Mouse (Mus musculus): ENCODE results near the gene Anks1b. TPM values are rescaled to one million over a fixed set of nuclear protein-coding genes. Genes with fewer than 3 reads are reported as not detected.

Gene Anks1b
- polyA plus RNA-seq, 1 experiment, result 0.19 TPM

DNA sequence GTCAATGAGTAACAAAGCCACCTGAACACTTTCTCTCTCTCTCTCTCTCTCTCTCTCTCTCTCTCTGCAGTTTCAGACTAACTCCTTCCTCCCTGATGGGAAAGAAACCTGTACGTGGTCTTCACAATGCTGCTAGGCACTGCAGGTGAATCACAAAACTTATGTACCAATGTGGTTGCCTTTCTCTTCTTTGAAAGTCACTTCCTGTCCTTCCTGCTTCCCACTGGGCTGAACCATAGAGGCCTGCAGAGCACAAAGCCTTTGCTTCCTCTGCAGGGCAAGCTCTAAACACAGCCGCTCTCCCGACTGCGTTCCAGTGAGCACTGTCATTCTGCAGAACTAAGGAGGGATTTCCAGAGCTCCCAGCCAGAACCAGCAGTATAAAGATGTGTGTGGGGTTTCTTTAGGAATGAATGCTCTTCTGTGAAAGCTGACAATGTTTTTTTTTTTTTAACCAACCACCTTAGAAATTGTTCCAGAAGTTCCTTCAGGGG, 931.3 kb downstream of the Anks1b start:
- Histone ChIP-seq H3K27me3 (ENCODE audit: control insufficient read depth, insufficient read depth, low read length) (no peaks in the 10 kb centered on the region), H3K4me1 (ENCODE audit: control insufficient read depth, insufficient read depth, insufficient read length) (no peaks in the 10 kb centered on the region), H3K36me3 (ENCODE audit: control insufficient read depth, insufficient read depth, low read length) (no peaks in the 10 kb centered on the region), H3K27ac (ENCODE audit: insufficient read depth, low read length) (no peak overlapping the region), H3K4me3 (ENCODE audit: extremely low read depth, insufficient read depth, insufficient read length) (no peak overlapping the region)
- WGBS, result 15% methylated on average over 4 of the region's 4 CpGs
- DNase-seq (ENCODE audit: low read depth in 1 of 2, low spot score in 2 of 2), result no peak
- TF ChIP-seq POLR2A (IDR thresholded peaks at IDR 0.05; ENCODE audit: low read depth, low read length) (no peak), CTCF (IDR thresholded peaks at IDR 0.05; ENCODE audit: extremely low read depth, insufficient read depth, insufficient read length, insufficient replicate concordance) (no peak)

- no peak for DNase-seq (ENCODE audit: low read depth in 1 of 2, low spot score in 2 of 2)
- H3K27ac ChIP-seq (ENCODE audit: insufficient read depth, low read length), result no peak overlapping the region
- H3K4me1 ChIP-seq (ENCODE audit: control insufficient read depth, insufficient read depth, insufficient read length), result no peaks in the 10 kb centered on the region
- no peak overlapping the region for H3K4me3 ChIP-seq (ENCODE audit: extremely low read depth, insufficient read depth, insufficient read length)
- WGBS, result 83% methylated on average over 8 of the region's 8 CpGs
- no peaks in the 10 kb centered on the region for H3K36me3 ChIP-seq (ENCODE audit: control insufficient read depth, insufficient read depth, low read length)
- no peaks in the 10 kb centered on the region for H3K27me3 ChIP-seq (ENCODE audit: control insufficient read depth, insufficient read depth, low read length)
- TF ChIP-seq POLR2A (IDR thresholded peaks at IDR 0.05; ENCODE audit: low read depth, low read length) (no peak), CTCF (IDR thresholded peaks at IDR 0.05; ENCODE audit: extremely low read depth, insufficient read depth, insufficient read length, insufficient replicate concordance) (no peak)
These were observed 935.5 kb downstream of the Anks1b start for GRCm38 (mm10) chr10:90808616-90809310.

DNA sequence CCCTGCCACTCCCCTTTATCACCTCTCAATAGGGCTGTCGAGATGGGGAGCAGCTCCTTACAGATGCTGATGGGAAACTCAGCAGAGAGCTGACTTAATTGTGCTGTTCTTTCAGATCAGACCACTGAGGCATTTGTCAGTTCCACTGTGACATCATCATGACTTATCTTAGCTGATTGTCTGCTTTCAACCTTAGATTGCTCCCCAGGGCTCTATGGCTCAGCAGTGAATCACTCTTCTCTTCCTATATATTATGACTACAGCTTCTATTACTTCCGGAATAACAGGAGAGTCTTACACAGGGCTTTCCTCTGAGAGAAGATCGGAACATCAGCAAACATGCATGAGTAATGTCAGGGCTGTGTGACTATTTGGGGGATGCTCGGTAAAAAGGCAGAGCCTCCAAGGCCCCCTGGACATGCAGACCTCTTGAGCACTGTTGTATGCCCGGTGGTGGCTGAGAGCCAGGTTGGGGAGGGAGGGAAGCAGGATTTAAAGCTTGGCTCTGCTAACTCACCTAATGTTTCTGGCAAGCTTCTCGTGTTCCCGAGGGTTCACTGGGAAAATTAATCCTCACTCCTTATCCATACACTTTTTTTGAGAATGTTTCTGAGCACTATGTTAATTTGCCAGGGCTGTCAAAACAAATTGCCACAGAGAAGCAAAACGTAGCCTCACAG, 936.7 kb downstream of the Anks1b start:
- no peak overlapping the region for H3K27ac ChIP-seq (ENCODE audit: insufficient read depth, low read length)
- 39% methylated on average over 8 of the region's 8 CpGs for WGBS
- H3K27me3 ChIP-seq (ENCODE audit: control insufficient read depth, insufficient read depth, low read length), result no peaks in the 10 kb centered on the region
- no peaks in the 10 kb centered on the region for H3K36me3 ChIP-seq (ENCODE audit: control insufficient read depth, insufficient read depth, low read length)
- H3K4me1 ChIP-seq (ENCODE audit: control insufficient read depth, insufficient read depth, insufficient read length), result no peaks in the 10 kb centered on the region
- DNase-seq (ENCODE audit: low read depth in 1 of 2, low spot score in 2 of 2), result no peak
- TF ChIP-seq CTCF (IDR thresholded peaks at IDR 0.05; ENCODE audit: extremely low read depth, insufficient read depth, insufficient read length, insufficient replicate concordance) (no peak), POLR2A (IDR thresholded peaks at IDR 0.05; ENCODE audit: low read depth, low read length) (no peak)
- no peak overlapping the region for H3K4me3 ChIP-seq (ENCODE audit: extremely low read depth, insufficient read depth, insufficient read length)

- 91% methylated on average over 4 of the region's 4 CpGs for WGBS
- no peaks in the 10 kb centered on the region for H3K27me3 ChIP-seq (ENCODE audit: control insufficient read depth, insufficient read depth, low read length)
- no peaks in the 10 kb centered on the region for H3K36me3 ChIP-seq (ENCODE audit: control insufficient read depth, insufficient read depth, low read length)
- H3K4me3 ChIP-seq (ENCODE audit: extremely low read depth, insufficient read depth, insufficient read length), result no peak overlapping the region
- DNase-seq (ENCODE audit: low read depth in 1 of 2, low spot score in 2 of 2), result no peak
- TF ChIP-seq CTCF (IDR thresholded peaks at IDR 0.05; ENCODE audit: extremely low read depth, insufficient read depth, insufficient read length, insufficient replicate concordance), result no peak
- no peak for TF ChIP-seq POLR2A (IDR thresholded peaks at IDR 0.05; ENCODE audit: low read depth, low read length)
- no peak overlapping the region for H3K27ac ChIP-seq (ENCODE audit: insufficient read depth, low read length)
- no peaks in the 10 kb centered on the region for H3K4me1 ChIP-seq (ENCODE audit: control insufficient read depth, insufficient read depth, insufficient read length)
These were observed 938.1 kb downstream of the Anks1b start for GRCm38 (mm10) chr10:90811446-90811845.

DNA sequence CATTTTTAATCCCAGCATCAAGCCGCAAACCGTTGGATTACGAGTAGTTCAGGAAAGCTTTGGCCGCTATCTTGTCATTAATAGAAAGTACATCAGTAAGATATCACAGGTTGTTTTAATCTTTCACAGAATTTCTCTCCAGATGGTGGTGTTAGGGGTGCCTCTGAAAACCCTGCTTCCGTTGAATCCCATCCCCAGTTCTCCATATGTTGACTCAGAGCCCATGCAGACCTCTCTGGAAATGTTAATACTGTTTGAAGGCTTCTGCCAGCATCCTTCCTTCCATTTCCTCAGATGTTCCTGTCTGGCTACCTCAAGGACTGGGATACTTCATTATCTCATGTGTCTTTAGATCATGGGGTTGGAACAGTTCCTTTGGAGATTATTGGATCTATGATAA, 940.0 kb downstream of the Anks1b start:
- no peak for DNase-seq (ENCODE audit: low read depth in 1 of 2, low spot score in 2 of 2)
- H3K27me3 ChIP-seq (ENCODE audit: control insufficient read depth, insufficient read depth, low read length), result no peaks in the 10 kb centered on the region
- 93% methylated on average over 5 of the region's 5 CpGs for WGBS
- H3K4me3 ChIP-seq (ENCODE audit: extremely low read depth, insufficient read depth, insufficient read length), result no peak overlapping the region
- TF ChIP-seq POLR2A (IDR thresholded peaks at IDR 0.05; ENCODE audit: low read depth, low read length) (no peak), CTCF (IDR thresholded peaks at IDR 0.05; ENCODE audit: extremely low read depth, insufficient read depth, insufficient read length, insufficient replicate concordance) (no peak)
- H3K27ac ChIP-seq (ENCODE audit: insufficient read depth, low read length), result no peak overlapping the region
- no peaks in the 10 kb centered on the region for H3K36me3 ChIP-seq (ENCODE audit: control insufficient read depth, insufficient read depth, low read length)
- no peaks in the 10 kb centered on the region for H3K4me1 ChIP-seq (ENCODE audit: control insufficient read depth, insufficient read depth, insufficient read length)

GRCm38 (mm10) chr10:90814412-90814811, 941.1 kb downstream of the Anks1b start:
- Histone ChIP-seq H3K4me1 (ENCODE audit: control insufficient read depth, insufficient read depth, insufficient read length) (no peaks in the 10 kb centered on the region), H3K4me3 (ENCODE audit: extremely low read depth, insufficient read depth, insufficient read length) (no peak overlapping the region), H3K36me3 (ENCODE audit: control insufficient read depth, insufficient read depth, low read length) (no peaks in the 10 kb centered on the region), H3K27ac (ENCODE audit: insufficient read depth, low read length) (no peak overlapping the region), H3K27me3 (ENCODE audit: control insufficient read depth, insufficient read depth, low read length) (no peaks in the 10 kb centered on the region)
- TF ChIP-seq POLR2A (IDR thresholded peaks at IDR 0.05; ENCODE audit: low read depth, low read length), result no peak
- no peak for TF ChIP-seq CTCF (IDR thresholded peaks at IDR 0.05; ENCODE audit: extremely low read depth, insufficient read depth, insufficient read length, insufficient replicate concordance)
- DNase-seq (ENCODE audit: low read depth in 1 of 2, low spot score in 2 of 2), result no peak
- WGBS, result 81% methylated on average over 6 of the region's 6 CpGs
